Comparison of ENCODE assay signal across 8 mouse cellular contexts in genomic region chr4:59239312-59239728, GRCm38 (mm10). TPM values are rescaled to one million over a fixed set of nuclear protein-coding genes. Genes with fewer than 3 reads are reported as not detected.
DNase-seq lines count a peak whose midpoint lies in the region; ATAC-seq and TF ChIP-seq lines count a peak whose summit lies in the region.

No protein-coding gene starts in this region.

- H3K36me3 ChIP-seq in heart, embryonic 10.5 days = no peaks in the 10 kb centered on the region
- H3K36me3 ChIP-seq in lung, embryonic 15.5 days = no peaks in the 10 kb centered on the region

- H3K4me1 ChIP-seq in heart, embryonic 10.5 days = peaks cover 13% of the 10 kb centered on the region
- H3K4me1 ChIP-seq in lung, embryonic 15.5 days = peaks cover 7% of the 10 kb centered on the region; the same call in 1 of the 2 replicates

- H3K4me2 ChIP-seq in lung, embryonic 15.5 days = no peak overlapping the region

- in situ Hi-C loops in Patski (cut with MboI; ENCODE audit: low pct_unique_long_range_greater_than_20kb) = no loop called here

- CTCF ChIA-PET in Patski (lab: Charles Lee) = interaction anchor here (1.9 kb wide), 1 partner anchor 11 kb away, joined by 5 read pairs; no protein-coding TSS in a partner anchor

- intact Hi-C loops in heart, postnatal 14 days (cut with DNase I) = no loop called here

- no peaks in the 10 kb centered on the region for H3K9me3 ChIP-seq in heart, embryonic 10.5 days
- H3K9me3 ChIP-seq in lung, embryonic 15.5 days = no peaks in the 10 kb centered on the region

- ATAC-seq in Patski = peak; percentile 73
- ATAC-seq in lung, embryonic 15.5 days (ENCODE audit: borderline replicate concordance, extremely low read depth, low FRiP score, low TSS enrichment) = no peak

- POLR2A ChIA-PET in Patski (lab: Charles Lee) = no interaction called here

- H3K27ac ChIP-seq in heart, embryonic 10.5 days = peak overlapping the region; percentile 23; the same call in 1 of the 2 replicates
- H3K27ac ChIP-seq in lung, embryonic 15.5 days = 0 out of 2 replicates have a peak overlapping the region, but pooled peaks have one; percentile 9

- no peak overlapping the region for H3K9ac ChIP-seq in lung, embryonic 15.5 days

- 44% methylated on average over 9 of the region's 9 CpGs for WGBS in heart, embryonic 10.5 days
- 19% methylated on average over 9 of the region's 9 CpGs for WGBS in lung, embryonic 15.5 days

- no peaks in the 10 kb centered on the region for H3K27me3 ChIP-seq in Patski
- H3K27me3 ChIP-seq in heart, embryonic 10.5 days (ENCODE audit: insufficient read depth, poor library complexity, severe bottlenecking) = no peaks in the 10 kb centered on the region
- no peaks in the 10 kb centered on the region for H3K27me3 ChIP-seq in lung, embryonic 15.5 days

- DNase-seq in heart, adult 11 months = peak; percentile 96
- no peak for DNase-seq in heart, postnatal 14 days
- DNase-seq in Patski (ENCODE audit: low read depth, low spot score) = peak; percentile 57
- DNase-seq in heart, embryonic 10.5 days (ENCODE audit: low spot score) = no peak
- no peak for DNase-seq in c-Kit-positive CD71-positive TER-119-positive erythroid progenitor cells, embryonic 14.5 days (ENCODE audit: low spot score)
- no peak for DNase-seq in gastrocnemius, adult 18-20 months (ENCODE audit: low spot score)
- no peak for DNase-seq in thymus, postnatal 4 days

- no peak overlapping the region for H3K4me3 ChIP-seq in heart, embryonic 10.5 days
- H3K4me3 ChIP-seq in lung, embryonic 15.5 days = no peak overlapping the region

- no peak for TF ChIP-seq CTCF in Patski (IDR thresholded peaks at IDR 0.05)

RNA-seq across cellular contexts. Expression of gene Ugcg, which starts 50.3 kb away (rescaled TPM):
- 10 to 100 TPM; 18.3 to 18.6 TPM for total RNA-seq in heart, postnatal 14 days (2021)
- polyA plus RNA-seq in Patski (2021) = 31.7 TPM
- polyA plus RNA-seq in heart, embryonic 10.5 days (2016; fragmentation: Nextera tagmentation; extraction: Ambion mirVana) = 8.2 and 9.7 TPM in 2 replicates
- polyA plus RNA-seq in lung, embryonic 15.5 days (2015; fragmentation: Nextera tagmentation; extraction: Ambion mirVana) = 10.0 and 12.1 TPM in 2 replicates
- 1 to 10 TPM; 5.5 to 6.2 TPM for total RNA-seq in gastrocnemius, adult 18-20 months (2021)

Comparison
In these comparisons a context has a peak if more than half of its experiments do, and no peak if none do; other contexts are left out.
1. DNase-seq: peak in heart, adult 11 months (single experiment) and Patski (single experiment); none in heart, postnatal 14 days (0 of 2), heart, embryonic 10.5 days (single experiment), c-Kit-positive CD71-positive TER-119-positive erythroid progenitor cells, embryonic 14.5 days (single experiment), gastrocnemius, adult 18-20 months (single experiment) and thymus, postnatal 4 days (single experiment).